Mouse (Mus musculus) left cerebral cortex, adult 2 months (tissue): ENCODE measurements at regions not wholly inside any gene's neighbourhood (a gene's known extent, or its start where the extent isn't known, plus 50 kb on each side); places are given as distances from the start of the nearest gene placed in this dataset.

Source experiments
- DNase-seq, 2 experiments: peaks; one replicate each; pipeline ENCODE4 v3.0.0; 2021 to 2022; ENCODE audit warnings: low spot score in 2 of 2, mixed read lengths in 1 of 2; ENCODE audit errors: extremely low spot score in 1 of 2
- H3K27ac ChIP-seq: fragments of 200-600 bp; 2 replicates; pipeline ENCODE4 v1.8.1; 2022
- H3K4me3 ChIP-seq: fragments of 200-600 bp; 2 replicates; pipeline ENCODE4 v1.8.1; 2022
- CTCF ChIP-seq: fragments of 200-600 bp; IDR thresholded peaks from 2 replicates; pipeline ENCODE4 v1.8.1; 2022; ENCODE audit warnings: antibody characterized with exemption, mild to moderate bottlenecking, moderate library complexity
- intact Hi-C: fragments of 180-260 bp; cut with DNase I; formaldehyde crosslinking; loops from one replicate; pipeline ENCODE4 v1.15.1; 2025

DNA sequence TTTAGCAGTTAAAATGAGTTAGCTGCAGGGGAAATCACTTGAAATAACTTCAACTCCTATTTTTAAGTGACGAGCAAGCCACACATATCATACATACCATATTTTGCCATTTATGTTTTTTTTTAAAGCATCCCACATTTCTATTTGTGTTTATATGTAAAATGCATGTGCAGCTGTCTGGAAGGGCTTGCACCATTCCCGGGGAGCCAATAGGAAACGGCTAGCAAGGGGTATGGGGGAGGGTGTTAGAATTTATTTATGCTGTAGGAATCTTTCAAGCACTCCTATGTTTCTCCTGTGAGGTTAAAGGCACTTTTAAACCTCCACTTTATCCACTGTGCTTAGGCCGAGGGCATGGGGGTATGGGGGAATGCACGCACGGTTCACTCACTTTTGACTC lies 168.1 kb upstream of the Nectin1 start:
- TF ChIP-seq CTCF: no peak
- Histone ChIP-seq H3K4me3 (no peak overlapping the region), H3K27ac (no peak overlapping the region)
- intact Hi-C loops: no loop called here
- DNase-seq: no peak

DNA sequence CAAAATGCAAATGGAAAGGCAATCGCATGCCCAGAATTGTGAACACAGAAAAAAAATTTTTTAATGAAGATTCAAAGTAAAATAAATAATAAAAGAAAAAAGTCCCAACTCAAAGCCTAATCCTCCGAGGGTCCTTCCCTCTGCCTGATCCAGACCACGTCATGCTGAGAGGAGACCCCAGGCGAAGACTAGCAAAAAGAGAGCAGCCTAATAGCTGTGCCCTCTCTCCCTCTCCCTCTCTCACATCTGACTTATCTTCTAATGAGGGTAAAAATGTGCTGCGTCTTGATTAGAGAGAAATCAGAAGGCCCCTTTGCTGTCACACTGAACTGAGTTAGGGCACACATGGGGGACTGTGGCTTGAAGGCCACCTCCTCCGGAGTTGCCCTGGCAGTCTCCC lies 163.1 kb upstream of the Nectin1 start:
- no peak for DNase-seq
- intact Hi-C loops: no loop called here
- no peak for TF ChIP-seq CTCF
- Histone ChIP-seq H3K27ac (no peak overlapping the region), H3K4me3 (no peak overlapping the region)

DNA sequence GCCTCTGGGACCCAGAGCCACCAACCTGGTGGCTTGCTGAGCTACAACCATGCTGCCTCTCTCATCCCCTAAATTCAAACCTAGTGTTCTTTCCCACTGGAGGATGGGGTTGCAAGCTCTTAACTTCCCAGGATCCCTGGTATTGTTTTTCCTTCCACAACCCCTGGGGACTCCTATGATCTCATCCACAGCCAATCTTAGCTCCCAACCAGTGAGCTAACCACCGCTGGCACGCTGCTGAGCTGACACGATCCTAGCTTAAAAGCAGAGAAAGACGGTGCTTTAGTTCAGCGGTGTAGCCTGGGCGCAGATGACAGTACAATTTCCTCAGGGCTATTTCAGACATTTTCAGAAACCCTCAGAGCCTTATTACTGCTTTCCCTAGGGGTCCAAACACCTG lies 158.2 kb upstream of the Nectin1 start:
- intact Hi-C loops: no loop called here
- TF ChIP-seq CTCF: no peak
- Histone ChIP-seq H3K27ac (no peak overlapping the region), H3K4me3 (no peak overlapping the region)
- no peak for DNase-seq

DNA sequence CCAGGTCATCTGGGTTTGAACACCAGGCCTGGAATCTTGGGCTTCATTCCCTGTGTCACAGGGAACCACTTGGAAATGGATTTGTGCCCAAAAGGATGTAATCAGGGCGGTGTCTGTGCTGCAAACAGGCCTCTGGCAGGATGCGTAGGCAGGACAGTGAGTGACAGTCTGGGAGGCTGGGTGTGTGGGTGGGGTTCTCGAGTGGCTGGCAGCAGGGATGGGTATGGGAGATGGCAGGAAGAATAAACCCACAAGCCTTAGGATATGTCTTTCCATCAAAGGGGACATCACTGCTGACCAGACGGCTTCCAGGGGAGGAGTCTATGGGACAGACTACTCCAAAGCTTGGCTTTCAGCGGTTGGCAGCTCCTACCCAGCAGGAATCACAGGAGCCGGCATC lies 150.5 kb upstream of the Nectin1 start:
- intact Hi-C loops: loop anchor here (5.0 kb wide), 1 partner anchor 89 kb away; no protein-coding TSS in a partner anchor
- TF ChIP-seq CTCF: no peak
- Histone ChIP-seq H3K27ac (no peak overlapping the region), H3K4me3 (no peak overlapping the region)
- DNase-seq: peak; percentile 68 to 78

DNA sequence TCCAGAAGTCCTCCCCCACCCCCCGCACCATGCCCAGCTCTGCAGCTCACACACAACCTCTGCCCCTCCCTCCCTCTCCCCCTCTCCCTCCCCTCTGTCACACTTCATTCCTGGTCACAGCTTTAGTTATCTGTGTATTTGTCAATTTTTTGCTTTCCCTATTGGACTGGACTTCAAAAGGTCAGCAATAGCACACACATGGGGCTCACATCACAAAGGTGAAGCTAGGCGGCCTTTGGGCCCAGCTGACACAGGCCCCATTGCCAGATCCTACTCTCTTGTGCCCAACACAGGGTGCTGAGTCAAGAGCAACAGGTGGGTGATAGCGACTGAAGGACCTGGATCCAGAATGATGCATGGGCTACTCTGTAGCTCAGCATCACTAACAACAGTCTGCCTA lies 149.0 kb upstream of the Nectin1 start:
- no peak for TF ChIP-seq CTCF
- H3K4me3 ChIP-seq: no peak overlapping the region
- intact Hi-C loops: loop anchor here (5.0 kb wide), 1 partner anchor 87 kb away; no protein-coding TSS in a partner anchor
- no peak for DNase-seq
- no peak overlapping the region for H3K27ac ChIP-seq

DNA sequence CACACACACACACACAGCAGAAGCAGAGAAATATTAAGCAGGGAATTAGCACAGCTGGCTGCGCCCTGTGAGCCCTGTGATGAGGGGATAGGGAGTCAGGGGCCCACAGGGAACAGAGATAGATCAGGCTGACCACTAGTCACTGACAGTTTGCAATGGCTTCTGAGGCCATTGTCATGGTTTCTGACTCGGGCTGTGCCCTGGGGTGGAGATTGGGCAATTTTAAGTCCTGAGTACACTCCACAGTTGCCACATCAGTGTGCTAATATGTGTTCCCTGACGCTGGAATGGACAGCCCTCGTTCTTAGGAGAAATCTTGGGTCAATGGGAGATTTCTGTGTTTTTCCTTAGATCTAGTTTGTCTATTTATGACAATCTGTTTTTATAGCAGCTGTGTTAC lies 148.3 kb upstream of the Nectin1 start:
- no peak for TF ChIP-seq CTCF
- Histone ChIP-seq H3K27ac (no peak overlapping the region), H3K4me3 (no peak overlapping the region)
- intact Hi-C loops: no loop called here
- DNase-seq: no peak

DNA sequence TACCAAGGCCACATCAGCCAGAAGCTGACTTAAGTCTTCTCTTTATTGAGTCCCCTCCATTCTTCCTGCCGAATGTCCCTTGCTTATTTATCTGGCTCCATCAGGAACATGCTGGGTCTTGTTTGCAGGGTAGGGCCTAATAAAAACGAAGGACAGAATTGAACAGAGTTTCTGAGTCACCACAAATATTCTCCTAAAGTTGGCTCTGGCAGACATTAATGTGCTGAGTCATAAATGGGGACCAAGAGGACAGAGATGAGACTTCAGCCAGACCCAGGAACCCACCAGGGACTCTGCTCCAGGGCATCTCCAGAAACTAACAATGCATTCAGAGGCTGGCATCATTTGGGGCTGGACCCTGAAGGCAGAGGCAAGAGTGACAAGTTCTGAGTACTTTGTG lies 143.4 kb upstream of the Nectin1 start:
- TF ChIP-seq CTCF: no peak
- DNase-seq: no peak
- no peak overlapping the region for H3K27ac ChIP-seq
- H3K4me3 ChIP-seq: no peak overlapping the region
- intact Hi-C loops: no loop called here

DNA sequence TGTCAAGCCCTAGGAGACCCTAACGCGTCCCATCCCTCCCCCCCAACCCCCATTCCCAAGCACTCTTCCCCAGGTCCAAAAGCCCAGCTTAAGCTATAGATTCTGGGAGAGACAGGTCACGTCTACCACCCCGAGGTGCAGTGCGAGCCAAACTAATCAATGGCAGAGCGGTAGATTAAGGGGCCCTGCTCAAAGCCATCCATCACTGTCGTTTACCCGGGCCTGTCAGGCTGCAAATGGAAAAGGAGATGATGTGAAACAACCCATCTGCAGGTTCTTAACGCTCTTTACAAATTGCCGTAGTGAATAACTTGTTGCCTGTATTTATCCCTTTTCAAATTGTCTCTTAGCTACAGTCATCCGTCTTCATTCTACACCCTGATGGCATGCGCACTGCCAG lies 126.2 kb upstream of the Nectin1 start:
- intact Hi-C loops: no loop called here
- no peak for DNase-seq
- TF ChIP-seq CTCF: no peak
- Histone ChIP-seq H3K4me3 (no peak overlapping the region), H3K27ac (no peak overlapping the region)

DNA sequence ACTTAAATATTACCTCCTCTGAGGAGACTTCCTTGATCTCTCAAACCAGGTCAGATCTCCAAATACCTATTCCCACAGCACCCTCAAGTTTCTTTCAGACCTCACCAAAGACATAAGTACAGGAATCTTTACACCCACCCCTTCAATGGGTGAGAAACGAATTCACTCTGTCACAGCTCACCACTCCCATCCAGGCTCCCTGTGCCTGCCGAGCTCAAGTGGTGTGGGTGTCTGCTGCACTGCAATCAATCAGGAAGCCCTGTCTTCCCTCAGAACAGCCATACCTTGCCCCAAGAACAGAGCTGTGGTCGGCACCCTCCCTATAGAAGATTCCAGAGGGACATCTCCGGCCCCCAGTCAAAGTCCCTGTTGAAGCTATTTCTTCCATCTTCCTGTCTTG lies 116.2 kb upstream of the Nectin1 start:
- DNase-seq: no peak
- intact Hi-C loops: no loop called here
- no peak for TF ChIP-seq CTCF
- H3K4me3 ChIP-seq: no peak overlapping the region
- H3K27ac ChIP-seq: no peak overlapping the region

DNA sequence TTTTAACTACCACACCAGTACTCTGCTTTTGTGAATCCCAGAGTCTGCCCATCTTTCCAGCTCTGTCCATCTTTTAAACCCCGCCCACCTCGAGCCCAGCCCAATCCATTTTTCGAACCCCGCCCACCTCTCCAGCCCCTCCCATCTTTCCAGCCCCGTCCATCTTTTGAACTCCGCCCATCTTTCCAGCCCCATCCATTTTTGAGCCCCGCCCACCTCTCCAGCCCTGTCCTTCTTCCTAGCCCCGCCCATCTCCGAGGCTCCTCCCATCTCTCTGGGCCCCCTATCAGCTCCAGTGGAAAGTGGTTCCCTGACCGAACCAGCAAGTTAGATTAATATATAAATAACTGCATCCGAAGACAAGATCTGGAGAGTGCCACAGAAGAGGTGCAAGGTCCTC lies 115.0 kb upstream of the Nectin1 start:
- Histone ChIP-seq H3K27ac (no peak overlapping the region), H3K4me3 (no peak overlapping the region)
- intact Hi-C loops: no loop called here
- no peak for TF ChIP-seq CTCF
- DNase-seq: no peak

DNA sequence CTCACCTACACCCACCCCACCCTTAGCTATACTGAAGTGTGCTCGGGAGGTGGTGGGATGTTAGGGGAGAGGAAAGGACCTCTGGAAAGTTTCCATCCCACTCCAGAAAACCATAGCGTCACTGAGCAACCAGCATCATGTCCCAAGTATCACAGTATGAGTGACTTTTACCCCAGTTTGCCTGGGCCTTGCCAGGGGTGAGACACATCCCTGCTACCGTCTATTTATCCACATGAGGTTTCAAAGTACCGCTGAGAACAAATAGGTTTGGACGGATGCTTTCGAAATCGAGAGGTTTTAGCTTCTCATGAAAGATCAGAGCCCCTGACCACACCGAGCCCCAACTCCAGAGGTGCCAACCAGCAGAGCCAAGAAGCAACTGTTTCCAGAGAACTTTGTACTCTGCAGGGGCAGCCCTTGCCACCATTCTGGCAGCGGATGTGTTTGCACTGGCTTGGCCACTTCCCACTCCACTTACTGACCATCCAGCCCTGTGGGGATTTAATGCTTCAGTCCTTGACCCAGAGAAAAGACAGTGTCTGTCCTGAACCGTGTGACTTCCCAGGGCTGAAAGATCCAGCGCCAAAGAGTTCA lies 107.3 kb upstream of the Nectin1 start:
- Histone ChIP-seq H3K27ac (no peak overlapping the region), H3K4me3 (no peak overlapping the region)
- no peak for DNase-seq
- no peak for TF ChIP-seq CTCF
- intact Hi-C loops: no loop called here

DNA sequence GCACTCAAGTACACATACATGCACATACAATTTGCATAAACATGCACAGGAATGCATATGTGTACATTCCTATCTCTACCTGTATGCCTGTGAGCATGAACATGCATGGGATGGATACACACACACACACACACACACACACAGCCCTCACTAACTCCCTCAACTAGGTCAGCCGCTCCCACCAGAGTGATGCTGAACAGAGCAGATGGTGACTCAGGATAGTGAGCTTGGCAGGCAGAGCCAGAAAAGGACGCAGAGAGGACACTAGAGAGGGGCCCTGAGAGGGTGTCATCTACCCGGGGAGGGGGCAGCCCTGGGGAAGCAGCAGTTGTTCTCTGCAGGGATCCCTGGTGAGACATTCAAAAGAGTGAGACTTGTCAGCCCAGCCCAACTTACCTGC lies 85.6 kb upstream of the Nectin1 start:
- no peak overlapping the region for H3K27ac ChIP-seq
- H3K4me3 ChIP-seq: no peak overlapping the region
- no peak for DNase-seq
- TF ChIP-seq CTCF: no peak
- intact Hi-C loops: no loop called here

DNA sequence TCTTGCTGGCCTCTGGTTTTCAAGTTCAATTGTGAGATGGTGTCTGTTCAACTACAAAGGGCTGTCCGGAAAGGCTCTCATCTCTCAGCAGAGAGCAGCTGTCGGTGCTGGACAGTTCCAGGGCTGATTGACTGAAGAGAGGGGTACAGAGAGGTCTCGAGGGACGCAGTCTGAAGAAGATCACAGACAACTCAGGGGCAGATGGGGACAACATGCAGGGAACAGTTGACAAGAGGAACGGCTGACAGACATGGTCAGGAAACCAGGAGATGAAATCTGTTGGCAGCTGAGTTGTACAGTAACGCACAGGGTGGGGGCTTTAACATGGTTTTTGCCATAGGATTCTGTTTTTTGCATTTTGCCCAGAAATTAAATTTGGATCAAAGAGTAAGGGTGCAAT lies 84.5 kb upstream of the Nectin1 start:
- H3K4me3 ChIP-seq: no peak overlapping the region
- no peak overlapping the region for H3K27ac ChIP-seq
- intact Hi-C loops: no loop called here
- DNase-seq: no peak
- TF ChIP-seq CTCF: no peak
